Mouse (Mus musculus) spleen, adult 2 months (tissue): ENCODE measurements at regions not wholly inside any gene's neighbourhood (a gene's known extent, or its start where the extent isn't known, plus 50 kb on each side); places are given as distances from the start of the nearest gene placed in this dataset.

Experiments
- CTCF ChIP-seq: fragments of 200-500 bp; IDR thresholded peaks from 2 replicates; pipeline ENCODE4 v1.5.1; 2011; ENCODE audit warnings: mild to moderate bottlenecking, inconsistent platforms; ENCODE audit not compliant: insufficient read depth, insufficient read length, insufficient replicate concordance; ENCODE audit errors: extremely low read depth
- POLR2A ChIP-seq: fragments of 200-500 bp; IDR thresholded peaks from 2 replicates; pipeline ENCODE4 v1.6.1; 2011; ENCODE audit warnings: low read depth, low read length, inconsistent platforms

DNA sequence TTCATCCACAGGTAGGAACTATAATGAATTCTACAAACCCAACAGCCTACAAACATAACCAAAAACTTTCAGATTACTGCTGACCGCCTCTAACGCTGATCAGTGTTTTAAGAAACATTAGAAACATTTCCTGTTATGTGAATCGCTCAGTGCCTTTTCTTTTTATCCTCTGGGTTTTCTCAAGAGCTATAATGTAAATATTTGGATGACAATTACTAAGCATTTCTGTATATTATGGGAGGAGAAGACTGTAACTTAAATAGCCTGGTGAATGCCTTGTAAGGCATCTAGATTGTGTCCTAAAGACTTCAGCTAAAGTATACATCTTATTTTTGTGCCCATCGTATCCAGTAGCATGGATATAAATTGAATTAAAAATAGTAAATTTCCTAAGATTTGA lies 465.9 kb upstream of the Acvr2a start:
- TF ChIP-seq CTCF (no peak), POLR2A (no peak)
